Mouse (Mus musculus): ENCODE measurements around the gene Mboat7. TPM values are rescaled to one million over a fixed set of nuclear protein-coding genes. Genes with fewer than 3 reads are reported as not detected.
A peak's percentile ranks its signal among the peaks of the same experiment; 100 is the strongest.

The Mboat7 gene
- total and polyA plus RNA-seq, 2 experiments, result 15.9 to 58.3 TPM

DNA sequence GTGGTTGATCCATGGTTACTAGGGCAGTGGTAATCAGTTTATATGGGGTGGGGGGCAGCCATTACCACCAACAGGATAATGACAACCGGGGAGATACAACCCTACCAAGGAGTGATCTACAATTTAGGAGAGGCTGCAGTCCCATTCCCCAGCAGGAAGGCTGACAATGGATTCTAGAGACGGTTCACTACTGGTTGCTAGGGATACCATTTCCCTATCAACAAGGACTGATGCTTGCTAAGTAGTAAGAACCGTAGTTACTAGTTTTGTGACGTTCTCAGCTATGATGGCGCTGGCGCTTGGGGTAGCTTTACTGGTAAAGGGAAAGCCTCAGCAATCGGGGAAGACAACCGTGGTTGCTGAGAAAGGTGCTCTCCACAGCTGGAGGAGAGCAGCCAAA lies 8.6 kb downstream of the Mboat7 start:
- 96% methylated on average over 8 of the region's 8 CpGs for WGBS
- peaks cover 17% of the 10 kb centered on the region for H3K36me3 ChIP-seq (ENCODE audit: control insufficient read depth, insufficient read depth, low read length)
- no peak for TF ChIP-seq POLR2A (IDR thresholded peaks at IDR 0.05; ENCODE audit: extremely low read depth, insufficient read depth, low read length)
- no peak for TF ChIP-seq CTCF (IDR thresholded peaks at IDR 0.05; ENCODE audit: low read depth, low read length)
- no peaks in the 10 kb centered on the region for H3K4me1 ChIP-seq (ENCODE audit: control insufficient read depth, insufficient read depth, low read length)
- no peaks in the 10 kb centered on the region for H3K27me3 ChIP-seq (ENCODE audit: control insufficient read depth, insufficient read depth, low read length)
- H3K79me2 ChIP-seq (ENCODE audit: control insufficient read depth, insufficient read depth, low read length), result no peaks in the 10 kb centered on the region
- no peak overlapping the region for H3K4me3 ChIP-seq (ENCODE audit: insufficient read depth, low read depth, low read length)
- H3K9ac ChIP-seq (ENCODE audit: low read depth, low read length), result no peak overlapping the region
- no peak overlapping the region for H3K27ac ChIP-seq (replicated peaks; ENCODE audit: insufficient read depth, low read depth, low read length)
- no peak for DNase-seq (ENCODE audit: extremely low read depth, low read depth, low spot score)

DNA sequence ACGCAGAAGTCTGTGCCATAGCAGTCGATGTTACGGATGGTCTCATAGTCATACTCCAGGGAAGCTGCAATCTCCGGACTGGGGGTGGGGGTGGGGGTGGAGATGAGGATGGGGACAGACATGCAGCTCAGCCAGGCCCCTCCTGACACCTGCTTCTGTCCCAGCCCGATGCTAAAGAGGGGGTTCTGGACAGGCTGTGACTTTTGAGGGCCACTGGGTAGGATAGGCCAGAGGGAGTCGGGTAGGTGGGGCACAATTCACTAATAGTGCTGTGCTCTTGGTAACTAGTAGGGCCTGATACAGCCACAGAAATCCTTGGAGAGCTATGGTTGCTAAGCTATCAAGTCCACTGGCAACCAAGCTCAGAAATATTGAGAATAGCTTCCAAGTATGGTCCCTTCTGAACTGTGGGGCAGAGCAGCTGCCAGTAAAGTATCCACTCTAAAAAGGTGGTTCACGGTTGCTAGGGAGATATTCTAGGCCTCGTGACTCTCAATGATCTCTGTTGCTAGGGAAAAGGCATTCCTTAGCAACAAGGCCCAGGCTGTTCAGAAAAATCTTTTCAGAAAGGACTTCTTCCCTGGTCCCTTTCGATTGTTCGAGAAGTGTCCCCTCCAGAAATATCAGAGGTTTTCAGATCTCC lies 9.3 kb downstream of the Mboat7 start:
- H3K27ac ChIP-seq (replicated peaks; ENCODE audit: insufficient read depth, low read depth, low read length), result no peak overlapping the region
- H3K79me2 ChIP-seq (ENCODE audit: control insufficient read depth, insufficient read depth, low read length), result no peaks in the 10 kb centered on the region
- no peak overlapping the region for H3K9ac ChIP-seq (ENCODE audit: low read depth, low read length)
- no peak for DNase-seq (ENCODE audit: extremely low read depth, low read depth, low spot score)
- WGBS, result 95% methylated on average over 10 of the region's 10 CpGs
- peaks cover 17% of the 10 kb centered on the region for H3K36me3 ChIP-seq (ENCODE audit: control insufficient read depth, insufficient read depth, low read length)
- no peaks in the 10 kb centered on the region for H3K4me1 ChIP-seq (ENCODE audit: control insufficient read depth, insufficient read depth, low read length)
- H3K27me3 ChIP-seq (ENCODE audit: control insufficient read depth, insufficient read depth, low read length), result no peaks in the 10 kb centered on the region
- H3K4me3 ChIP-seq (ENCODE audit: insufficient read depth, low read depth, low read length), result no peak overlapping the region
- TF ChIP-seq POLR2A (IDR thresholded peaks at IDR 0.05; ENCODE audit: extremely low read depth, insufficient read depth, low read length) (no peak), CTCF (IDR thresholded peaks at IDR 0.05; ENCODE audit: low read depth, low read length) (no peak)

DNA sequence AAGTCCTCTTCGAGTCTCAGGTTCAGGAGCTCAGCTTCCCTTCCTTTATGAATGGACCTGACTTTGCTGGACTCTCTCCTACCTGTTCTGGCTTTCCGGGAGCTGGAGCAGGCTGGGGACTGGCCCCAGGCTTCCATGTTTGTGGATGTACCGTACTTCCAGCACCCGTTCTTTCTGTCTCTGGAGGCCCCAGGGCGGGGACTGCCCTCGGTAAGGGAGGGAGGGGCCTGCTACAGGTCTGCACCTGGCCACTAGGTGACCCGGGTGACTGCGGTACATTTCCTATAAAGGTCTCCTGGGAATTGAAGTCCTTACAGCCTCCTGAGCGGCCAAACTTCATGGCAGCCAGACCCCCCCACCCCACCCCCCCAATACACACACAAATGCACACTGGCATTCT lies 16.0 kb downstream of the Mboat7 start, which contains the start of gene Tmc4:
TSS of gene Tmc4 (minus strand) at position 212 of the 400 bp plus-strand sequence.
- no peak within 1 kb of the TSS for H3K4me3 ChIP-seq (ENCODE audit: insufficient read depth, low read depth, low read length)
- 62% methylated on average over 9 of the region's 9 CpGs for WGBS
- no peak for DNase-seq (ENCODE audit: extremely low read depth, low read depth, low spot score)
- TF ChIP-seq POLR2A (IDR thresholded peaks at IDR 0.05; ENCODE audit: extremely low read depth, insufficient read depth, low read length) (no peak), CTCF (IDR thresholded peaks at IDR 0.05; ENCODE audit: low read depth, low read length) (no peak)
- H3K36me3 ChIP-seq (ENCODE audit: control insufficient read depth, insufficient read depth, low read length), result peaks cover 3% of the 10 kb centered on the region
- H3K9ac ChIP-seq (ENCODE audit: low read depth, low read length), result no peak within 1 kb of the TSS
- H3K4me1 ChIP-seq (ENCODE audit: control insufficient read depth, insufficient read depth, low read length), result no peaks in the 10 kb centered on the region
- H3K79me2 ChIP-seq (ENCODE audit: control insufficient read depth, insufficient read depth, low read length), result no peaks in the 10 kb centered on the region
- H3K27ac ChIP-seq (replicated peaks; ENCODE audit: insufficient read depth, low read depth, low read length), result no peak within 1 kb of the TSS
- H3K27me3 ChIP-seq (ENCODE audit: control insufficient read depth, insufficient read depth, low read length), result no peaks in the 10 kb centered on the region

DNA sequence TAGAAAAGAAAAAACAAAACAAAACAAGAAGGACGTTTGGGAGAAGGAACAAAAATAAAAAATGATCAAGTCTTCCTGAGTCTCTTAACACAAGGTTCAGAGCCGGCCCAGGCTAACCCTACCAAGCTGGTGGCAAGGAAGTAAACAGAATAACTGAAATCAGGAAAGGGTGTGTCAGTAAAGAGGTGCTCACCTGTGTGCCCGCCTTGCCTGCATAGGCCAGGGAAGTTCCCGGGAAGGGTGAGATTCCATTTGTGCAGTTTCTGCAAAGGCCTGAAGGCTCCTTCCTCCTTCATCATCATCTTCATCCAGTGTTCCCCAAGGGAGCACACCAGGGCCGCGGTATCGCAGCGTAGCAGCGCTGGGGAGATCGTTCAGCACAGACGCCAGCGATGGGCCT lies 17.0 kb downstream of the Mboat7 start:
- Histone ChIP-seq H3K27me3 (ENCODE audit: control insufficient read depth, insufficient read depth, low read length) (no peaks in the 10 kb centered on the region), H3K27ac (replicated peaks; ENCODE audit: insufficient read depth, low read depth, low read length) (no peak overlapping the region), H3K9ac (ENCODE audit: low read depth, low read length) (no peak overlapping the region), H3K36me3 (ENCODE audit: control insufficient read depth, insufficient read depth, low read length) (no peaks in the 10 kb centered on the region), H3K4me1 (ENCODE audit: control insufficient read depth, insufficient read depth, low read length) (no peaks in the 10 kb centered on the region), H3K79me2 (ENCODE audit: control insufficient read depth, insufficient read depth, low read length) (no peaks in the 10 kb centered on the region), H3K4me3 (ENCODE audit: insufficient read depth, low read depth, low read length) (no peak overlapping the region)
- TF ChIP-seq CTCF (IDR thresholded peaks at IDR 0.05; ENCODE audit: low read depth, low read length) (no peak), POLR2A (IDR thresholded peaks at IDR 0.05; ENCODE audit: extremely low read depth, insufficient read depth, low read length) (no peak)
- no peak for DNase-seq (ENCODE audit: extremely low read depth, low read depth, low spot score)
- WGBS, result 91% methylated on average over 12 of the region's 12 CpGs

DNA sequence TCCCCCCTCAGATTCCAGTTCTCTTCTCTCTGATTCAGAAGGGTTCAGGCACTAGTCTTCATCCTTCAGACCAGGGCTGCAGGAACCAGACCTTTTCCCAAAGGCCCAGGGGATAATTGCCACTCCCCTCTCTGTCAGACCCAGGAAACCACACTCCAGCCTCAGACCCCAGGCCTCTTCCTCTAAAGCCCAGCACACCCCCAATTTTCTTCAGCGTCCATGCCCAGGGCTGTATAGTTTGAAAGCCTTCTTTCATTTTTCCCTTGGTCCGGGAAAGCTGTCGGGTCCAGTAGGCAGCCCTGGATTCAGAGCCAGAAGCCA lies 18.1 kb downstream of the Mboat7 start:
- H3K27ac ChIP-seq (replicated peaks; ENCODE audit: insufficient read depth, low read depth, low read length), result no peak overlapping the region
- H3K79me2 ChIP-seq (ENCODE audit: control insufficient read depth, insufficient read depth, low read length), result no peaks in the 10 kb centered on the region

DNA sequence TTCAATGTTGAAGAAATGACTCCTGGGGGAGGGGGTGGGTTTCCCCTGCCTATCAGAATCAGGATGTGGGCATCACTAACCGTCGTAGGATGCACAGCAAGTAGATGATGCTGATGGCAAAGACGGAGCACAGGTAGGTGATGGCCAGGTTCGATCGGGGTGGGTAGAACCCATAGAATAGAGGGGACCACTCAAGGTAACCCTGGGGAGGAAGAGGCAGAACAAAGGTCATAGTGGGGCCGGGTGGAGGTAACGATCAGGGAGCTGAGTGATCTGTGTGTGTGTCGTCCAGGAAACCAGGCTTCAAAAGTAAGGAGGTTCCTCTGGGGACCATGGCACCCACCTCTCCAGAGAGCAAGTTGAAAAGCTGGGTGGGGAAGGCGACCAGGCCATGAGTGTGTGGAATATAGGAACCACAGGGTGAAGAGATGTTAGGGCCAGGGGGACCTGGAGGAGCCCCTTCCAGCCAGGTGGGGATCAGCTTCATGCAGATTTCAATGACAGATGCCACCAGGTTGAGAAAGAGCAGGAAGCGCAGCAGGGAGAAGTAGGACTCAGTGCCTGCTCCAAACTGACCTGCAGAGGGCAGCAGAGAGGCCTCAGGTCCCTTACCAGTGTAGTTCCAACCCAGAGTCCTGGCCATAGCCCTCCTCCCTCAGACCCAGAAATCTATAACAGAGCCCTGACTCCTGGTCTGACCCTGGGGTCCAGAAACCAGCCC lies 18.7 kb downstream of the Mboat7 start:
- 70% methylated on average over 10 of the region's 10 CpGs for WGBS
- peak; percentile 42 for DNase-seq (ENCODE audit: extremely low read depth, low read depth, low spot score)
- TF ChIP-seq CTCF (IDR thresholded peaks at IDR 0.05; ENCODE audit: low read depth, low read length) (peak; percentile 98), POLR2A (IDR thresholded peaks at IDR 0.05; ENCODE audit: extremely low read depth, insufficient read depth, low read length) (no peak)

More for the DNA sequence above, 18.1 kb downstream of the Mboat7 start:
- H3K36me3 ChIP-seq (ENCODE audit: control insufficient read depth, insufficient read depth, low read length), result no peaks in the 10 kb centered on the region
- TF ChIP-seq POLR2A (IDR thresholded peaks at IDR 0.05; ENCODE audit: extremely low read depth, insufficient read depth, low read length), result no peak
- no peak for TF ChIP-seq CTCF (IDR thresholded peaks at IDR 0.05; ENCODE audit: low read depth, low read length)
- no peak overlapping the region for H3K9ac ChIP-seq (ENCODE audit: low read depth, low read length)
- no peak overlapping the region for H3K4me3 ChIP-seq (ENCODE audit: insufficient read depth, low read depth, low read length)
- 97% methylated on average over 3 of the region's 3 CpGs for WGBS
- no peaks in the 10 kb centered on the region for H3K27me3 ChIP-seq (ENCODE audit: control insufficient read depth, insufficient read depth, low read length)
- no peak for DNase-seq (ENCODE audit: extremely low read depth, low read depth, low spot score)
- H3K4me1 ChIP-seq (ENCODE audit: control insufficient read depth, insufficient read depth, low read length), result no peaks in the 10 kb centered on the region

More for the DNA sequence above, 18.7 kb downstream of the Mboat7 start:
- Histone ChIP-seq H3K4me1 (ENCODE audit: control insufficient read depth, insufficient read depth, low read length) (no peaks in the 10 kb centered on the region), H3K27ac (replicated peaks; ENCODE audit: insufficient read depth, low read depth, low read length) (no peak overlapping the region), H3K9ac (ENCODE audit: low read depth, low read length) (no peak overlapping the region), H3K4me3 (ENCODE audit: insufficient read depth, low read depth, low read length) (no peak overlapping the region), H3K36me3 (ENCODE audit: control insufficient read depth, insufficient read depth, low read length) (no peaks in the 10 kb centered on the region), H3K79me2 (ENCODE audit: control insufficient read depth, insufficient read depth, low read length) (no peaks in the 10 kb centered on the region), H3K27me3 (ENCODE audit: control insufficient read depth, insufficient read depth, low read length) (no peaks in the 10 kb centered on the region)
